Mouse (Mus musculus) spleen, postnatal 14 days (tissue): ENCODE measurements around the gene Vmn2r9.
"Not testable (repeated sequence)": the region's sequence is repeated elsewhere in the genome, so short reads cannot be mapped to it uniquely, and the experiment has no call there.

ENCODE experiments used
- DNase-seq, 2 experiments: peaks; one replicate each; pipeline ENCODE4 v3.0.0; 2021 to 2022; ENCODE audit warnings: low spot score in 2 of 2

The Vmn2r9 gene

DNA sequence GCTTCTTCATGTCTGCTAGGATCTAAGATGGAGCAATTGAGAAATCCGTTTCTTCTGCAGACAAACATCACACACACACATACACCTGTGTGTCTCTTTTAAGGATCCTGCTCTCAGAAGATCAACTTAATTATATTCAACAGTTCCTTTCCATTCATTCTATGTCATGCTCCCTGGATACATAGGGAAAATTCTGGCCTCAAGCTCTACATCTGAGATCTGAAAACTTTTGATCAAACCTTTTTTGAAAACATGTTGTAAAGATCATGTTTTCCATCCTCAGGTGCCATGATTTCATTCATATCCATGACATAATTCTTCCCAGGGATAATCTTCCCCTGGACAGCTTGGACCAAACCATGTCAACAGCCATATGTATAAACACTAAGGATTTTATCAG lies at the start of gene Vmn2r9:
Gene Vmn2r9 (minus strand): TSS at position 101 of the 400 bp plus-strand sequence.
- DNase-seq = not testable (repeated sequence)

DNA sequence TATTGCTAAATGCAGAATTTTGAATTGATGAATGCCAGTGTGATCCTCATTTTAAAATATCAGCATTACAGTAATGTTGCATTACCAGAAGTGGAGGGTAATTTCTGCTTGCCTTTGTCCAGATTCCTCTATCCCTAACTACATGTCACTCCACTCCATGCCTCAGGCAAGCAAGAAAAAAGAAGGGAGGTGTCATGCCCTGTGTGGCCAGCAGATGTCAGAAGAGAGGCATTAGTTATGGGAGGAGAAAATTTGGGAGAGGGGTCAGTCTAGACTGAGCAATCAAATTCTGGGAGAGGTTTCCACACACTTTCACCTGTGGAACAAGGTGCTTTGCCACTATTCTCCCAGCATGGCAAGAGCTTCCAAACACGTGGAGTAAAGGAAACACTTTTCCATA lies 14.3 kb upstream of the Vmn2r9 start:
- not testable (repeated sequence) for DNase-seq

DNA sequence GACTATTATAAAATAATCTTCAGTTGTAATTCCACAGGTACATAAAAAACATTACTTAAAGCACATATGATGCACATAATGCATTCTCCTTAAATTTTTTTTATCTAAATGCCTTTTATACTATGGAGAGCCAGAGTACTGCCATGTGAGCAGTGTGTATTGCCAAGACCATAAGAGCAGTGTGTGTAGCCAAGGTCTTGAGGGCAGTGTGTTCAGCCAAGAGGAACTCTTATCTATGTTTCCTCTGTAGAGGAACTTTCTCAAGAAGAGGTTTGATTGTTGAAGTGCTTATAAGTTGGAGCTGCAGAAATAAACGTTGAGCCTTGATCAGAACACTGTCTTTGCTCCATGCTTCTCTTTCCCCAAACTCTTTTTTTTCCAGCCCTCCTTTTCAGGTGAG lies 2.9 kb downstream of the Vmn2r9 start:
- no peak for DNase-seq

DNA sequence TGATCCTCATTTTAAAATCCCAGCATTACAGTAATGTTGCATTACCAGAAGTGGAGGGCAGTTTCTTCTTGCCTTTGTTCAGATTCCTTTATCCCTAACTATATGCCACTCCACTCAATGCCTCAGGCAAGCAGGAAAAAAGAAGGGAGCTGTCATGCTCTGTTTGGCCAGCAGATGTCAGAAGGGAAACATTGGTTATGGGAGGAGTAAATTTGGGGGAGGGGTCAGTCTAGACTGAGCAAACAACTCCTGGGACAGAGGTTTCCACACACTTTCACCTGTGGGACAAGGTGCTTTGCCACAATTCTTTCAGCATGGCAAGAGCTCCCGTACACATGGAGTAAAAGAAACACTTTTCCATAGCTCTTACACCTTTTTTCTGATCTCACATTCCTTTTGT lies 16.2 kb downstream of the Vmn2r9 start:
- no peak for DNase-seq

DNA sequence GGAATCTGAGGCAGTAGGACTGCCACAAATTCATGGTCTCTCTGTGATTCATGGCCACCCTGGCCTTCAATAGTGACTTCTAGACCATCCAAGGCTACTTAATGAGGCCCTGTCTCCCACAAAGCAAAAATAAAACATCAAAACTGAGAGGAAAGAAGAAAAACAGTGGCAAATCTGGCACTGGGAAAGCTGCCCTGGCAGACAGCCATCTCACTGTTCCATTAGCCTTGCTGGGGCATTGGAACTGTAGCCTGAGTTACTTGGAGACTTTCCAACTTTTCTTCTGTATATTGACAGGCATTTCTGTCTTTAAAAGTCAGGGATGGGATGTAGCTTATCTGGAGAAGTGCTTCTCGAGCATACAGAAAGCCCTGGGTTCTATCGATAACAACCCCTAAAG lies 29.1 kb downstream of the Vmn2r9 start:
- no peak for DNase-seq

DNA sequence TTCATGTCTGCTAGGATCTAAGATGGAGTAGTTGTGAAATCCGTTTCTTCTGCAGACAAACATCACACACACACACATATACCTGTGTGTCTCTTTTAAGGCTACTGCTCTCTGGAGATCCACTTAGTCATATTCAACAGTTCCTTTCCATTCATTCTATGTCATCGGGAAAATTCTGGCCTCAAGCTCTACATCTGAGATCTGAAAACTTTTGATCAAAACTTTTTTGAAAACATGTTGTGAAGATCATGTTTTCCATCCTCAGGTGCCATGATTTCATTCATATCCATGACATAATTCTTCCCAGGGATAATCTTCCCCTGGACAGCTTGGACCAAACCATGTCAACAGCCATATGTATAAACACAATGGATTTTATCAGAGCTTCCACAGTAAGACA lies 43.7 kb downstream of the Vmn2r9 start, which contains the start of gene Vmn2r8:
Gene Vmn2r8 (minus strand): TSS at position 101 of the 400 bp plus-strand sequence.
- not testable (repeated sequence) for DNase-seq

DNA sequence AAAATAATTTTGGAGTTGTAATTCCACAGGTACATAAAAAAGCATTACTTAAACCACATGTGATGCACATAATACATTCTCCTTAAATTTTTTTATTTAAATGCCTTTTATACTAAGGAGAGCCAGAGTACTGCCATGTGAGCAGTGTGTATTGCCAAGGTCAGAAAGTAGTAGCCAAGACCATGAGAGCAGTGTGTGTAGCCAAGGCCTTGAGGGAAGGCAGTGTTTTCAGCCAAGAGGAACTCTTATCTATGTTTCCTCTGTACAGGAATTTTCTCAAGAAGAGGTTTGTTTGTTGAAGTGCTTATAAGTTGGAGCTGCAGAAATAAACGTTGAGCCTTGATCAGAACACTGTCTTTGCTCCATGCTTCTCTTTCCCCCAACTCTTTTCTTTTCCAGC lies 48.8 kb downstream of the Vmn2r9 start:
- no peak for DNase-seq

DNA sequence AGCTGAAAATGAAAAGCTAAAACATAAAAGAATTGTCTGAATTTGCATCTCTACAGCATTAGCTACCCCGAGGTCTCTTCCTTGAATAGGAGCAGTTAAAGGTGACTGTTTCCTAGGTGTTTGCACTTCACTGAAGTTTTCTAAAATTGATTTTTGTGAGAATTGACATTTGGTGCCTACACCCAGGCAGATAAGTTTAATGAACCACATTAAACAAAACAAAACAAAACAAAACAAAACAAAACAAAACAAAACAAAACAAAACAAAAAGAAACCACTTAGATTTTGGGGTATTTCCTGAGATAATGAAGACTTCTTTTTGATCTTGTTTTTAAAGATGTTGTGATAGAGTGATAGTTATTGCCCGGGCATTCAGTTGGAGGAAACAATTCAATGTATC lies 57.1 kb downstream of the Vmn2r9 start, which contains the start of gene Tmed11:
Gene Tmed11 (minus strand): TSS at position 101 of the 400 bp plus-strand sequence.
- not testable (repeated sequence) for DNase-seq

DNA sequence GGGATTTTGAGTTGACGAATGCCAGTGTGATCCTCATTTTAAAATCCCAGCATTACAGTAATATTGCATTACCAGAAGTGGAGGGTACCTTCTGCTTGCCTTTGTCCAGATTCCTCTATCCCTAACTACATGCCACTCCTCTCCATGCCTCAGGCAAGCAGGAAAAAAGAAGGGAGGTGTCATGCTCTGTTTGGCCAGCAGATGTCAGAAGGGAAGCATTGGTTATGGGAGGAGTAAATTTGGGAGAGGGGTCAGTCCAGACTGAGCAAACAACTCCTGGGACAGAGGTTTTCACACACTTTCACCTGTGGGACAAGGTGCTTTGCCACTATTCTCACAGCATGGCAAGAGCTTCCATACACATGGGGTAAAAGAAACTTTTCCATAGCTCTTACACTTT lies 62.0 kb downstream of the Vmn2r9 start:
- DNase-seq = not testable (repeated sequence)
